Mouse (Mus musculus): ENCODE measurements around the gene Slc25a41. TPM values are rescaled to one million over a fixed set of nuclear protein-coding genes. Genes with fewer than 3 reads are reported as not detected.

Slc25a41 gene
- total RNA-seq, 2 experiments from 2014 or later = not detected

- intact Hi-C loops (cut with DNase I; ENCODE audit: low total_unique reads) = loop anchor here (5.0 kb wide), 1 partner anchor 167 kb away; no protein-coding TSS in a partner anchor
- no peak for DNase-seq
These were observed 41.4 kb downstream of the Slc25a41 start, which contains the start of gene Pspn for GRCm38 (mm10) chr17:56999968-57000609. Gene Pspn, minus strand, starts transcription at chr17:57000018.

GRCm38 (mm10) chr17:56999414-56999813 lies 42.0 kb downstream of the Slc25a41 start:
- no peak for DNase-seq
- intact Hi-C loops (cut with DNase I; ENCODE audit: low total_unique reads) = loop anchor here (5.0 kb wide), 1 partner anchor 168 kb away; no protein-coding TSS in a partner anchor

- DNase-seq = peak; percentile 97
- intact Hi-C loops (cut with DNase I; ENCODE audit: low total_unique reads) = loop anchor here (5.0 kb wide), 1 partner anchor 170 kb away; no protein-coding TSS in a partner anchor
These were observed 44.3 kb downstream of the Slc25a41 start, which contains the start of gene Alkbh7 for GRCm38 (mm10) chr17:56997029-56997667. Gene Alkbh7, plus strand, starts transcription at chr17:56997339.

- intact Hi-C loops (cut with DNase I; ENCODE audit: low total_unique reads) = loop anchor here (5.0 kb wide), 1 partner anchor 171 kb away; no protein-coding TSS in a partner anchor
- DNase-seq = no peak
These were observed 44.9 kb downstream of the Slc25a41 start for GRCm38 (mm10) chr17:56996506-56996905.

GRCm38 (mm10) chr17:56995046-56995445 lies 46.4 kb downstream of the Slc25a41 start:
- no peak for DNase-seq
- intact Hi-C loops (cut with DNase I; ENCODE audit: low total_unique reads) = loop anchor here (5.0 kb wide), 1 partner anchor 172 kb away; no protein-coding TSS in a partner anchor

- DNase-seq = no peak
- intact Hi-C loops (cut with DNase I; ENCODE audit: low total_unique reads) = no loop called here
These were observed 50.5 kb downstream of the Slc25a41 start for GRCm38 (mm10) chr17:56990966-56991365.

GRCm38 (mm10) chr17:56990115-56990746 lies 51.2 kb downstream of the Slc25a41 start, which contains the start of gene Clpp:
Gene Clpp, plus strand, starts transcription at chr17:56990305.
- DNase-seq = peak; percentile 95

GRCm38 (mm10) chr17:56989467-56990114 lies 51.9 kb downstream of the Slc25a41 start:
- DNase-seq = peak; percentile 69
- intact Hi-C loops (cut with DNase I; ENCODE audit: low total_unique reads) = no loop called here

More at GRCm38 (mm10) chr17:56990115-56990746, 51.2 kb downstream of the Slc25a41 start, which contains the start of gene Clpp:
- intact Hi-C loops (cut with DNase I; ENCODE audit: low total_unique reads) = no loop called here

- intact Hi-C loops (cut with DNase I; ENCODE audit: low total_unique reads) = no loop called here
- DNase-seq = no peak
These were observed 52.5 kb downstream of the Slc25a41 start for GRCm38 (mm10) chr17:56988921-56989430.

- DNase-seq = no peak
- intact Hi-C loops (cut with DNase I; ENCODE audit: low total_unique reads) = no loop called here
These were observed 53.0 kb downstream of the Slc25a41 start for GRCm38 (mm10) chr17:56988441-56988840.

- DNase-seq = no peak
- intact Hi-C loops (cut with DNase I; ENCODE audit: low total_unique reads) = no loop called here
These were observed 55.2 kb downstream of the Slc25a41 start for GRCm38 (mm10) chr17:56986105-56986805.

- intact Hi-C loops (cut with DNase I; ENCODE audit: low total_unique reads) = no loop called here
- no peak for DNase-seq
These were observed 55.8 kb downstream of the Slc25a41 start for GRCm38 (mm10) chr17:56985656-56986055.

GRCm38 (mm10) chr17:56984886-56985285 lies 56.6 kb downstream of the Slc25a41 start:
- DNase-seq = no peak
- intact Hi-C loops (cut with DNase I; ENCODE audit: low total_unique reads) = no loop called here

Other genes with a start within 250 kb of the Slc25a41 start
- 1 to 10 TPM; 3.3 to 4.7 TPM for gene Rfx2, start 210.6 kb downstream of the Slc25a41 start, total RNA-seq (2021)
- gene Acsbg2, start 167.2 kb downstream of the Slc25a41 start, total RNA-seq (2021) = not detected
- gene 1700061G19Rik, start 166.2 kb downstream of the Slc25a41 start, total RNA-seq (2021) = not detected
- 10 to 100 TPM; 13.9 to 17.1 TPM for gene Mllt1, start 106.2 kb downstream of the Slc25a41 start, total RNA-seq (2021)
- not detected for gene Acer1, start 59.5 kb downstream of the Slc25a41 start, total RNA-seq (2021)
- 10 to 100 TPM; 32.7 to 33.3 TPM for gene Clpp, start 51.3 kb downstream of the Slc25a41 start, total RNA-seq (2021)
- 10 to 100 TPM; 23.3 to 25.2 TPM for gene Alkbh7, start 44.3 kb downstream of the Slc25a41 start, total RNA-seq (2021)
- not detected for gene Pspn, start 41.6 kb downstream of the Slc25a41 start, total RNA-seq (2021)
- gene Gtf2f1, start 30.4 kb downstream of the Slc25a41 start, total RNA-seq (2021) = 10 to 100 TPM; 20.6 to 23.6 TPM
- not detected for gene Gm17949, start 30.2 kb downstream of the Slc25a41 start, total RNA-seq (2021)
- 10 to 100 TPM; 31.9 to 36.4 TPM for gene Khsrp, start 10.1 kb downstream of the Slc25a41 start, total RNA-seq (2021)
- under 1 TPM; 0.53 to 0.68 TPM for gene Crb3, start 17.5 kb upstream of the Slc25a41 start, total RNA-seq (2021)
- 10 to 100 TPM; 31.7 to 38.2 TPM for gene Slc25a23, start 18.2 kb upstream of the Slc25a41 start, total RNA-seq (2021)
- under 1 TPM; 0.51 to 0.58 TPM for gene Dennd1c, start 36.9 kb upstream of the Slc25a41 start, total RNA-seq (2021)
- gene Tubb4a, start 46.1 kb upstream of the Slc25a41 start, total RNA-seq (2021) = 1 to 10 TPM; 1.5 to 3.3 TPM
- 1 to 10 TPM in 1 of 2 experiments, under 1 TPM in 1; 0.82 to 1.0 TPM for gene Tnfsf9, start 63.7 kb upstream of the Slc25a41 start, total RNA-seq (2021)
- not detected for gene Cd70, start 108.1 kb upstream of the Slc25a41 start, total RNA-seq (2021)
- not detected for gene Tnfsf14, start 152.5 kb upstream of the Slc25a41 start, total RNA-seq (2021)
- 1 to 10 TPM in 1 of 2 experiments, under 1 TPM in 1; 0.60 to 1.2 TPM for gene C3, start 186.5 kb upstream of the Slc25a41 start, total RNA-seq (2021)
- gene Gpr108, start 206.8 kb upstream of the Slc25a41 start, total RNA-seq (2021) = 10 to 100 TPM; 21.8 to 24.6 TPM
- 10 to 100 TPM; 69.4 to 75.6 TPM for gene Trip10, start 207.8 kb upstream of the Slc25a41 start, total RNA-seq (2021)
- gene Vav1, start 237.4 kb upstream of the Slc25a41 start, total RNA-seq (2021) = under 1 TPM; 0.66 to 0.93 TPM